Mouse (Mus musculus): Measurements from ENCODE around the gene Rpl35. TPM values are rescaled to one million over a fixed set of nuclear protein-coding genes. Genes with fewer than 3 reads are reported as not detected.

Gene Rpl35
- polyA plus RNA-seq, 1 experiment: 180 TPM

DNA sequence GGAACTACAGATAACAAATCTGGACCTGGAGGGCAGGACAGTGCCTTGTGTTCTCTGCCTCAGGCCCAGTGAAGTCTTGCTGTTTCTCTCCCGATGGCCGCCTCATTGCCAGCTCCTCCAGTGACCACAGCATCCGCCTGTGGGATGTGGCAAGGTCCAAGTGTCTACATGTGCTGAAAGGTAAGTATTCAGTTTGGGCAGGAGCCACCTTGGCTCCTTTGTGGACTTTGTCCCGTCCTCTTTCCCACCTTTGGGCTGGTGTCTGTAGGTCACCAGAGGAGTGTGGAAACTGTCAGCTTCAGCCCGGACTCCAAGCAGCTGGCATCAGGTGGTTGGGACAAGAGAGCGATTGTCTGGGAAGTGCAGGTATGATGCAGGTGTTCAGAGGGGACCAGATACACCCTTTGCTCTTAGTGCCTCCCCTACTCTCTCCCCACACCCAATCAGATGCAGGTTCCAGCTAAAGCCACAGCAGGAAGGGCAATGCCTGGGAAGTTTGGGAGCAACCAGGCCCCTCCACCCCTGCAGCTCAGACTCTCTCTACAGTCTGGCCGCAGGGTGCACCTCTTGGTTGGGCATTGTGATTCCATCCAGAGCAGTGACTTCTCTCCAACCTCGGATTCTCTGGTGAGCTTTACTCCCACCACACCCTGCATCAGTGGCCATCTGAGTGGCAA lies 5.4 kb downstream of the Rpl35 start:
- Histone ChIP-seq H3K9me3 (no peaks in the 10 kb centered on the region), H3K4me1 (peaks cover 69% of the 10 kb centered on the region)
- TF ChIP-seq FLI1 (IDR thresholded peaks at IDR 0.05; ENCODE audit: low read length) (no peak), GATA1 (IDR thresholded peaks at IDR 0.05; ENCODE audit: borderline replicate concordance, low read length) (no peak)

DNA sequence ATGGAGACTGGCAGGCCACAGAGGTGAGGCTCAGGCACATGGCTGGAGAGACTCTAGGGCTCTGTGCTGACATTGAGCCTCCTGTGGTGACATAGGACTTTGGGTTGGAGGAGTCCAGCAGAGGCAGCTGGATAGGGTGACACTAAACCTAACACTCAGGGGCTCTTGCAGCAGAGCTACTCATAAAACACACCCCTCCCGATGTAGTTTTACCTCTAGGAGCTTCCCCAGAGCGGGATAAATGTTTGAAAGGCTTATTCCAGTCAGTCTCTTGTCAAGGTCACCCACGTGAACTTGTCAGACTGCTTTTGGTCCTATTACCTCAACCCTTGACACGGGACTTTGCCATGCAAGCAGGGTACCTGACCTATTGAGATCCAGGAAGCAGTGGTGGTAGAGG lies 6.0 kb downstream of the Rpl35 start:
- Histone ChIP-seq H3K4me1 (peaks cover 68% of the 10 kb centered on the region), H3K9me3 (no peaks in the 10 kb centered on the region), H3K36me3 (replicated peaks; ENCODE audit: low read length) (peaks cover 47% of the 10 kb centered on the region), H3K27me3 (replicated peaks) (peaks cover under 1% of the 10 kb centered on the region), H3K4me3 (replicated peaks) (peak overlapping the region; percentile 38)
- TF ChIP-seq FLI1 (IDR thresholded peaks at IDR 0.05; ENCODE audit: low read length) (no peak), GATA1 (IDR thresholded peaks at IDR 0.05; ENCODE audit: borderline replicate concordance, low read length) (no peak)

More for the DNA sequence above, 5.4 kb downstream of the Rpl35 start:
- no peaks in the 10 kb centered on the region for H3K27me3 ChIP-seq (replicated peaks)
- no peak overlapping the region for H3K4me3 ChIP-seq (replicated peaks)
- peaks cover 47% of the 10 kb centered on the region for H3K36me3 ChIP-seq (replicated peaks; ENCODE audit: low read length)

DNA sequence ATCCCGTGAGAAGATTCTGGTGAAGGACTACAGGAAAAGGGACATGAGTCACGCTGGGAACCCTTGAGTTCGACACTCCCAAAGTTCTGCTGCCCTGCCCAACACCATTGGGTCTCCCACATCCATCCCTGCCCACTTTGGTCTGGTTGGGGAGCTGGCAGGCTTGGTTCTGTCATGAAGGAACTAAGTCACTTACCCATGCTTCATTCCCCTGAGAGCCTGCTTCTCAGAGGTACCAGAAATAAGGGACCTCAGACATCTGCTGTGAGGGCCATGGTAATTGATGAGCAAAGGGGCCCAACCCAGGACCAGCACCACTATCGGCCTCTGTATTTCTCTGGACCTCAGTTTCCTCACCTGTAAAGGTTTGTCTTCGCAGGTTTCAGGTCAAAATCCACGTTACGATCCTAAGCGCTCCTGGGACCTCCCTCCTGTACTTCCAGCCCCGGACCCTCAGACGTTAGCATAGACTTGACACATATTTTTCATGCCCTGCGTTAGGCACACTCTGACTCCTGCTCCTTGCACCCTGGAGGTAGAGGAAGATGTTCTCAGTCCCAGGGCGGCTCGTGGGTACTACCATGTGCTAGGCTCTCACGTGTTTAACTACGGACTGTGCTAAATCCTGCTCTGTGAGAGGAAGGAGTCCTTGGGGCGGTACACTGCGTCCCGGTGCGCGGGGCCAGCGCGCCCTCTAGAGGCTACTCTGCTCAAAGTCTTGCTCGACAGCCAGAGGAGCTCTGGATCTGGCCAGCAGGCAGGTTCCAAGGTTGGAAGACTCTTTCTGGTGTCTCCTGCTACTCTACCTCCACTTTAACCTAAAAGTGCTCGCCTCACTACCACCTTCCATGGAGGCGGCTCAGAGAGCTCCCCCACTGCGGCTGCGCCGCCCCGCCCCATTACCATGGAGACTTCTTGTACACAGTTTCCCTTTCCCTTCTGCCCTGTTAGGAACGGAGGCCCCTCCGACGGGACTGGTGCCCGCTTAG lies 7.7 kb downstream of the Rpl35 start, which contains the start of gene Wdr38:
Gene Wdr38 (plus strand): TSS at position 91 of the 989 bp plus-strand sequence.
- TF ChIP-seq FLI1 (IDR thresholded peaks at IDR 0.05; ENCODE audit: low read length) (no peak), GATA1 (IDR thresholded peaks at IDR 0.05; ENCODE audit: borderline replicate concordance, low read length) (no peak)
- Histone ChIP-seq H3K4me1 (peaks cover 51% of the 10 kb centered on the region), H3K9me3 (no peaks in the 10 kb centered on the region), H3K36me3 (replicated peaks; ENCODE audit: low read length) (peaks cover 33% of the 10 kb centered on the region), H3K4me3 (replicated peaks) (peak within 1 kb of the TSS; percentile 94), H3K27me3 (replicated peaks) (peaks cover 2% of the 10 kb centered on the region)

DNA sequence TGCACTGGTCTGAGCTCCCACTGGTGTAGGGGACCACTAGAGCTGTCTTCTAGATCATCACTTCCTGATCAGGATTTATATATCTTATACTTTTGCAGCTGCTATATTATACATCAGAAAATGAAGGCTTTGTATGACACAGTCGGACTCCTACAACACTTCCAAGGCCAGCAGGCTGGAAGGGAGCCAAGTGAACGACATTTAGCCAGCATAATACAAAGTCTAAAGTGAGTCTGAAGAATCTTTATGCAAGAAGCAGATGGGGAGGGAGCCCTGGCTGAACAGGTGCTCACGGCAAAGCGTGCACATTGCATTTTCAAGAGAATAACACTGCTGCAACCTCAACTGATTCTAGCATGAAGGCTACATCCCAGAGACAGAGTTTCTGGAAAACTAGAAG lies 13.0 kb downstream of the Rpl35 start:
- Histone ChIP-seq H3K9me3 (no peaks in the 10 kb centered on the region), H3K4me3 (replicated peaks) (no peak overlapping the region), H3K4me1 (peaks cover 21% of the 10 kb centered on the region), H3K36me3 (replicated peaks; ENCODE audit: low read length) (no peaks in the 10 kb centered on the region), H3K27me3 (replicated peaks) (peaks cover 4% of the 10 kb centered on the region)
- TF ChIP-seq FLI1 (IDR thresholded peaks at IDR 0.05; ENCODE audit: low read length): no peak
- no peak for TF ChIP-seq GATA1 (IDR thresholded peaks at IDR 0.05; ENCODE audit: borderline replicate concordance, low read length)

DNA sequence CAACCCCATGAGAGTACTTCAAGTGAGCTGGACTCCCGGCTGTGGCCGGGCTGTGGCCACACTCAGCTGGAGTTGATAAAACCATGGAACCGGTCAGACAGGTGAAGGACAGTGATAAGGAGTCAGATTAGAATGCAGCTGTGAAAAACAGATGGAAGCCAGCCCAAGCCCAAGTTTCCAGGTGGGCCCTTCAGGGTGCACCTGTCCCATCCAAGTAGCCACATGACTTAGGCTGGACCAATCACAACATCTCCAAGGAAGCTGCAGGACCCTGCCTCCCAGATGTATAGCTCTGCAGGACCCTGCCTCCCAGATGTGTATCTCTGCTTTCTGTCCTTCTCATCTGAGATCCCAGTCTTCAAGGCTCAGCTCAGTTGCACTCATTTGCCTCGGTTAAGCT lies 13.4 kb downstream of the Rpl35 start:
- Histone ChIP-seq H3K9me3 (no peaks in the 10 kb centered on the region), H3K27me3 (replicated peaks) (peaks cover 4% of the 10 kb centered on the region), H3K4me3 (replicated peaks) (no peak overlapping the region), H3K4me1 (peaks cover 17% of the 10 kb centered on the region), H3K36me3 (replicated peaks; ENCODE audit: low read length) (no peaks in the 10 kb centered on the region)
- TF ChIP-seq GATA1 (IDR thresholded peaks at IDR 0.05; ENCODE audit: borderline replicate concordance, low read length) (no peak), FLI1 (IDR thresholded peaks at IDR 0.05; ENCODE audit: low read length) (no peak)

DNA sequence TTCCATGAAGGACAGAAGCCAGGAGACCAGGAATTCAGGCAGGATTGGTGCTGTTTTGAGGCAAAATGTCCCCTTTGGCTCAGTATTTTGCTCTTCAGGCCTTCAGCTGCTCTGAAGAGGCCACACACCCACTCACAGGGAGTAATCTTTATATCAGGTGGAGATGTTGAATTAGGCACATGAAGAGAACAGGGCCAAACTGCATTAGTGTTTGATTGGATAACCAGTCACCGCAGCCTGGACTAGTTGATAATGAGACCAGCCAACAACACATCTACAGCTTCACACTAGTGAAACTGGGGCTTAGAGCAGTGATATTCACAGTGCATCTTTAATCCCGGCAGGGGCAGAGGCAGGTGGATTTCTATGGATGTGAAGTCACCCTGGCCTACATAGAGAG lies 16.5 kb downstream of the Rpl35 start:
- TF ChIP-seq GATA1 (IDR thresholded peaks at IDR 0.05; ENCODE audit: borderline replicate concordance, low read length) (no peak), FLI1 (IDR thresholded peaks at IDR 0.05; ENCODE audit: low read length) (no peak)
- Histone ChIP-seq H3K36me3 (replicated peaks; ENCODE audit: low read length) (no peaks in the 10 kb centered on the region), H3K4me1 (peaks cover 17% of the 10 kb centered on the region), H3K27me3 (replicated peaks) (peaks cover 6% of the 10 kb centered on the region), H3K9me3 (peaks cover 17% of the 10 kb centered on the region), H3K4me3 (replicated peaks) (no peak overlapping the region)

DNA sequence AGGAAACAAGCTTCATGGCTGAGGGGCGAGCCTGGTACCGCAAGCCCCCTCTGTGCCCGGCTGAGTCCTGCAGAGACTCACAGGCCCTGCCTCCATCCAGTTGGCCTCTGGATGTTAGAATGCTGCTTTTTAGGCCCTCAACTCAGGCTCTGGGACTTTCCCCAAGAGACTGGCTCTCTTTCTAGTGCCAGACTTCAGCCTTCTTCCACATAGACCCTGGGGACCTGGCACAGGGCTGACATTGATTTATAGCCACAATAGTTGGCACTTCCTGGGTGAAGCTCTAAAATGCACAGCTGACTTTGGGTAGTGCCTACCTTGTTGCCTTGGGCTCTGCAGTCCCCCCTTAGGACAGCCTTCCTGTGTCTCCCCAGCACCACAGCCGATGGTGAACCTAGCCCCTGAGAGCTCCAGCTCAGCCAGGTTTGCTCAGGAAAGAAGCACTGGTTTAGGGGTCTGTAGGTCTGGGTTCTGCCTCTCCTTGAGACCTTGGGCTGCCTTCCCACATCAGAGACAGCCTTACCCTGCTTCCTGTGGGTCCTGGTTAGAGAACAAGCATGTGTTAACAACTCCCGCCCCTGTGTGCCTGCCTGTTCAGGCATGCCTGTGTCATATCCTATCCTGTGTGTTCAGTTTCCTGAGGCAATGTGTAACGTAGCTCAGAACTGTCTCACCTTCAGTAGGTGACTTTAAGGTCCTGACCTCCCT lies 17.5 kb downstream of the Rpl35 start:
- TF ChIP-seq GATA1 (IDR thresholded peaks at IDR 0.05; ENCODE audit: borderline replicate concordance, low read length) (no peak), FLI1 (IDR thresholded peaks at IDR 0.05; ENCODE audit: low read length) (no peak)
- H3K4me1 ChIP-seq: peaks cover 17% of the 10 kb centered on the region
- no peak overlapping the region for H3K4me3 ChIP-seq (replicated peaks)
- H3K36me3 ChIP-seq (replicated peaks; ENCODE audit: low read length): no peaks in the 10 kb centered on the region
- peaks cover 6% of the 10 kb centered on the region for H3K27me3 ChIP-seq (replicated peaks)
- peaks cover 24% of the 10 kb centered on the region for H3K9me3 ChIP-seq

DNA sequence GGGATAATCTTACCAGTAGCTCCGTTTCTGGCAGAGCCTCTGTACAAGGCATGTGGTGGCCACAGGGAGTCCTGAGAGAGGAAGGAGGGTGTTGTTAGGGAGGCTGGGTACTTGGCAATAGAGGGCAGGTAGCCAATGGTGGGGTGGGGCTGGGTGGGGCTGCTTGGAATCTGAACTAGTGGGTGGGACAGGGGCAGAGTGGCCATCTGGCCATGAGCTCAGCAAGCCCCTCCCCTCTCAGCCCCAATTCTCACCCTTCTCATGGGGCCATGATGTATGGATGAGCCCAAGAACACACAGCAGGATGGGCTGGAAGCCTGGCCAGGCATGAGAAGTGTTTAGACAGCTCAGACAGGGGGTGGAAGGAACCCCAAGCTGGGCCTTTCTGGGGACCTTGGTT lies 18.1 kb downstream of the Rpl35 start:
- H3K4me3 ChIP-seq (replicated peaks): no peak overlapping the region
- TF ChIP-seq FLI1 (IDR thresholded peaks at IDR 0.05; ENCODE audit: low read length) (no peak), GATA1 (IDR thresholded peaks at IDR 0.05; ENCODE audit: borderline replicate concordance, low read length) (no peak)
- peaks cover 24% of the 10 kb centered on the region for H3K9me3 ChIP-seq
- no peaks in the 10 kb centered on the region for H3K36me3 ChIP-seq (replicated peaks; ENCODE audit: low read length)
- H3K4me1 ChIP-seq: peaks cover 17% of the 10 kb centered on the region
- H3K27me3 ChIP-seq (replicated peaks): peaks cover 6% of the 10 kb centered on the region

DNA sequence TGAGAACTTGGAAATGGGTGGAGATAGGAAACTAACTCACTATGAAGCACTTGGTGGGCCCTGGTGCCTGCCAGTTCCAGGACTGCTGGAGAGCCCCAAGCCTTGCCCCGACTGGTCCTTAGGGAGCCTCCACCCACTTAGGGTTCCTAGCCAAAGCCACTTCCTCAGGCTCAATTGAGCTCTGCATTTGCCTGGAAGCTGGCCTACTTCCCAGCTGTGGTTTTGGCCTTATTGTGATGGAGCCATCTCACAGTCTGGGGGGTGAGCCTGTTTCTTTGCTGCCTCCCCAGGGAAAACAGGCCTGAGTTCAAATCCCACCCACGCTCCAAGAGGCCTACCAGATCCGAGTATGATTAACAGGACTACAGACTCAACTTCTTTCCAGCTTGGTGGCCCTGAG lies 18.8 kb downstream of the Rpl35 start:
- Histone ChIP-seq H3K4me1 (peaks cover 17% of the 10 kb centered on the region), H3K4me3 (replicated peaks) (no peak overlapping the region)
- TF ChIP-seq GATA1 (IDR thresholded peaks at IDR 0.05; ENCODE audit: borderline replicate concordance, low read length) (no peak), FLI1 (IDR thresholded peaks at IDR 0.05; ENCODE audit: low read length) (no peak)

More for the DNA sequence above, 18.8 kb downstream of the Rpl35 start:
- H3K9me3 ChIP-seq: peaks cover 28% of the 10 kb centered on the region
- no peaks in the 10 kb centered on the region for H3K36me3 ChIP-seq (replicated peaks; ENCODE audit: low read length)
- H3K27me3 ChIP-seq (replicated peaks): peaks cover 6% of the 10 kb centered on the region
